Mouse (Mus musculus) lung, adult 2 months (tissue): ENCODE results near the gene Asic2. TPM values are rescaled to one million over a fixed set of nuclear protein-coding genes. Genes with fewer than 3 reads are reported as not detected.

Source experiments
- DNase-seq: peaks from one replicate; pipeline ENCODE4 v3.0.0; 2022
- H3K4me1 ChIP-seq: fragments of 200-500 bp; 2 replicates; pipeline ENCODE4 v1.6.1; 2011; ENCODE audit warnings: low read length; ENCODE audit not compliant: control insufficient read depth, insufficient read depth
- H3K4me3 ChIP-seq: fragments of 200-500 bp; replicated peaks from 2 replicates; pipeline ENCODE3; 2011; ENCODE audit warnings: low read depth, mild to moderate bottlenecking, control low read depth, low read length; ENCODE audit errors: extremely low read depth
- CTCF ChIP-seq: fragments of 200-500 bp; IDR thresholded peaks from 2 replicates; pipeline ENCODE4 v1.5.1; 2011; ENCODE audit warnings: mild to moderate bottlenecking, low read length, control low read depth; ENCODE audit not compliant: insufficient read depth
- POLR2A ChIP-seq: fragments of 200-500 bp; IDR thresholded peaks from 2 replicates; pipeline ENCODE4 v1.6.1; 2011; ENCODE audit warnings: low read depth, mild to moderate bottlenecking, control low read depth, low read length, borderline replicate concordance; ENCODE audit errors: extremely low read depth
- WGBS: fragments of 180-500 bp; shearing (Covaris S2); methylation state at CpG from one replicate; pipeline ENCODE4 v1.1.7; 2018; 5-methylcytosine and 5-hydroxymethylcytosine counted together
- polyA plus RNA-seq: library from polyadenylated mRNA; depleted of rRNA; stranded (reverse); fragments of >200 nt; gene quantifications from 2 replicates; pipeline ENCODE4 v1.2.3, GENCODE M21; 2012

The Asic2 gene
- polyA plus RNA-seq, 1 experiment = 0.04 TPM

- Histone ChIP-seq H3K4me3 (no peak overlapping the region), H3K4me1 (no peaks in the 10 kb centered on the region)
- no peak for DNase-seq
- WGBS = 52% methylated on average over 1 of the region's 1 CpGs
- TF ChIP-seq POLR2A (no peak), CTCF (no peak)
These were observed 521.9 kb downstream of the Asic2 start for GRCm38 (mm10) chr11:81446347-81446746.

GRCm38 (mm10) chr11:81426857-81427256, 541.4 kb downstream of the Asic2 start:
- H3K4me3 ChIP-seq = no peak overlapping the region
- 52% methylated on average over 14 of the region's 14 CpGs for WGBS
- no peak for DNase-seq
- TF ChIP-seq CTCF (no peak), POLR2A (no peak)
- H3K4me1 ChIP-seq = no peaks in the 10 kb centered on the region

- no peak overlapping the region for H3K4me3 ChIP-seq
- H3K4me1 ChIP-seq = no peaks in the 10 kb centered on the region
- TF ChIP-seq CTCF (no peak), POLR2A (no peak)
- 68% methylated on average over 3 of the region's 3 CpGs for WGBS
- no peak for DNase-seq
These were observed 549.1 kb downstream of the Asic2 start for GRCm38 (mm10) chr11:81419112-81419511.

- DNase-seq = no peak
- H3K4me3 ChIP-seq = no peak overlapping the region
- WGBS = 93% methylated on average over 4 of the region's 4 CpGs
- TF ChIP-seq POLR2A = no peak
- TF ChIP-seq CTCF = no peak
- H3K4me1 ChIP-seq = no peaks in the 10 kb centered on the region
These were observed 550.2 kb downstream of the Asic2 start for GRCm38 (mm10) chr11:81418027-81418426.

GRCm38 (mm10) chr11:81416319-81416718, 551.9 kb downstream of the Asic2 start:
- Histone ChIP-seq H3K4me3 (no peak overlapping the region), H3K4me1 (no peaks in the 10 kb centered on the region)
- 80% methylated on average over 6 of the region's 6 CpGs for WGBS
- TF ChIP-seq POLR2A (no peak), CTCF (no peak)
- DNase-seq = no peak

- no peak overlapping the region for H3K4me3 ChIP-seq
- DNase-seq = no peak
- H3K4me1 ChIP-seq = no peaks in the 10 kb centered on the region
- TF ChIP-seq POLR2A = no peak
- TF ChIP-seq CTCF = no peak
- 65% methylated on average over 2 of the region's 2 CpGs for WGBS
These were observed 553.7 kb downstream of the Asic2 start for GRCm38 (mm10) chr11:81414596-81414995.

GRCm38 (mm10) chr11:81411251-81411650, 557.0 kb downstream of the Asic2 start:
- 23% methylated on average over 4 of the region's 4 CpGs for WGBS
- TF ChIP-seq CTCF (no peak), POLR2A (no peak)
- no peak overlapping the region for H3K4me3 ChIP-seq
- DNase-seq = no peak
- H3K4me1 ChIP-seq = no peaks in the 10 kb centered on the region

- no peak for TF ChIP-seq CTCF
- no peak for TF ChIP-seq POLR2A
- no peak for DNase-seq
- Histone ChIP-seq H3K4me3 (no peak overlapping the region), H3K4me1 (no peaks in the 10 kb centered on the region; the same call in 1 of the 2 replicates)
- WGBS = 91% methylated on average over 2 of the region's 2 CpGs
These were observed 562.3 kb downstream of the Asic2 start for GRCm38 (mm10) chr11:81405951-81406350.

- TF ChIP-seq POLR2A (no peak), CTCF (no peak)
- Histone ChIP-seq H3K4me1 (no peaks in the 10 kb centered on the region; the same call in 1 of the 2 replicates), H3K4me3 (no peak overlapping the region)
- 60% methylated on average over 8 of the region's 8 CpGs for WGBS
- DNase-seq = no peak
These were observed 566.0 kb downstream of the Asic2 start for GRCm38 (mm10) chr11:81402263-81402662.

- no peak for TF ChIP-seq CTCF
- no peak for TF ChIP-seq POLR2A
- 65% methylated on average over 9 of the region's 9 CpGs for WGBS
- no peak for DNase-seq
- Histone ChIP-seq H3K4me3 (no peak overlapping the region), H3K4me1 (no peaks in the 10 kb centered on the region)
These were observed 575.4 kb downstream of the Asic2 start for GRCm38 (mm10) chr11:81392855-81393254.
